Mouse (Mus musculus) lung, postnatal 0 days (tissue): ENCODE measurements at regions not wholly inside any gene's neighbourhood (a gene's known extent, or its start where the extent isn't known, plus 50 kb on each side); places are given as distances from the start of the nearest gene placed in this dataset.

Source experiments
- ATAC-seq: fragments of 200-750 bp; cut with Nextera tagmentation; 2 replicates; pipeline ENCODE4 v1.8.0; 2017; ENCODE audit warnings: moderate library complexity
- DNase-seq: peaks from one replicate; pipeline ENCODE4 v3.0.0-alpha.2; 2016; ENCODE audit warnings: low spot score
- H3K27ac ChIP-seq: fragments of 300-500 bp; sonication (generic); 2 replicates; pipeline ENCODE4 v1.5.1; 2014; ENCODE audit warnings: antibody characterized with exemption, mild to moderate bottlenecking, low read length, mixed read lengths
- H3K27me3 ChIP-seq: fragments of 300-500 bp; sonication (generic); replicated peaks from 2 replicates; pipeline ENCODE4 v1.6.1; 2014; ENCODE audit warnings: low read length, mixed read lengths; ENCODE audit not compliant: insufficient read depth
- H3K36me3 ChIP-seq: fragments of 300-500 bp; sonication (generic); 2 replicates; pipeline ENCODE4 v1.6.1; 2014; ENCODE audit warnings: low read length, mixed read lengths; ENCODE audit not compliant: insufficient read depth
- H3K4me1 ChIP-seq: fragments of 300-500 bp; sonication (generic); 2 replicates; pipeline ENCODE4 v1.6.1; 2014; ENCODE audit warnings: antibody characterized with exemption, low read depth, low read length, mixed read lengths; ENCODE audit not compliant: insufficient read depth
- H3K4me2 ChIP-seq: fragments of 300-500 bp; sonication (generic); replicated peaks from 2 replicates; pipeline ENCODE4 v1.6.1; 2014; ENCODE audit warnings: low read depth, mild to moderate bottlenecking, low read length, moderate library complexity, mixed read lengths
- H3K4me3 ChIP-seq: fragments of 300-500 bp; sonication (generic); 2 replicates; pipeline ENCODE4 v1.5.1; 2014; ENCODE audit warnings: low read depth, low read length
- H3K9ac ChIP-seq: fragments of 300-500 bp; sonication (generic); replicated peaks from 2 replicates; pipeline ENCODE4 v1.6.1; 2014; ENCODE audit warnings: low read depth, mild to moderate bottlenecking
- H3K9me3 ChIP-seq: fragments of 300-500 bp; sonication (generic); 2 replicates; pipeline ENCODE4 v1.6.1; 2016; ENCODE audit warnings: low read length, mixed read lengths
- CTCF ChIP-seq: IDR thresholded peaks from 2 replicates; pipeline ENCODE4 v1.5.1; 2016; ENCODE audit warnings: antibody characterized with exemption, mild to moderate bottlenecking
- EP300 ChIP-seq: IDR thresholded peaks from 2 replicates; pipeline ENCODE4 v1.6.1; 2016; ENCODE audit warnings: antibody characterized with exemption, mild to moderate bottlenecking, control low read depth
- WGBS: fragments of 180-500 bp; shearing (Covaris S2); extraction: QIAGEN DNeasy Blood & Tissue Kit; methylation state at CpG from one replicate; pipeline ENCODE4 v1.1.7; 2014; 5-methylcytosine and 5-hydroxymethylcytosine counted together

- DNase-seq (no peak), ATAC-seq (no peak)
- Histone ChIP-seq H3K9me3 (no peaks in the 10 kb centered on the region), H3K27ac (no peak overlapping the region), H3K27me3 (peaks cover 4% of the 10 kb centered on the region), H3K4me3 (no peak overlapping the region), H3K4me1 (no peaks in the 10 kb centered on the region), H3K9ac (no peak overlapping the region), H3K36me3 (no peaks in the 10 kb centered on the region), H3K4me2 (no peak overlapping the region)
- 64% methylated on average over 11 of the region's 11 CpGs for WGBS
- TF ChIP-seq EP300 (no peak), CTCF (no peak)
These were observed 214.0 kb downstream of the Sptssa start for GRCm38 (mm10) chr12:54442408-54442807.

GRCm38 (mm10) chr12:54440851-54441593 lies 215.4 kb downstream of the Sptssa start:
- Histone ChIP-seq H3K9me3 (no peaks in the 10 kb centered on the region), H3K27me3 (no peaks in the 10 kb centered on the region; the same call in 1 of the 2 replicates), H3K36me3 (no peaks in the 10 kb centered on the region), H3K4me1 (no peaks in the 10 kb centered on the region), H3K4me3 (no peak overlapping the region), H3K27ac (no peak overlapping the region), H3K9ac (no peak overlapping the region), H3K4me2 (no peak overlapping the region)
- no peak for DNase-seq
- 82% methylated on average over 6 of the region's 6 CpGs for WGBS
- ATAC-seq = no peak
- TF ChIP-seq CTCF (no peak), EP300 (no peak)

- Histone ChIP-seq H3K27me3 (no peaks in the 10 kb centered on the region; the same call in 1 of the 2 replicates), H3K4me2 (no peak overlapping the region), H3K9ac (no peak overlapping the region), H3K4me3 (no peak overlapping the region), H3K4me1 (no peaks in the 10 kb centered on the region), H3K36me3 (no peaks in the 10 kb centered on the region), H3K9me3 (no peaks in the 10 kb centered on the region), H3K27ac (no peak overlapping the region)
- ATAC-seq (no peak), DNase-seq (no peak)
- WGBS = 86% methylated on average over 4 of the region's 4 CpGs
- no peak for TF ChIP-seq EP300
- TF ChIP-seq CTCF = no peak
These were observed 217.6 kb downstream of the Sptssa start for GRCm38 (mm10) chr12:54438793-54439192.

GRCm38 (mm10) chr12:54425236-54425635 lies 221.6 kb upstream of the Egln3 start:
- WGBS = 78% methylated on average over 6 of the region's 6 CpGs

GRCm38 (mm10) chr12:54414829-54415228 lies 211.2 kb upstream of the Egln3 start:
- Histone ChIP-seq H3K36me3 (no peaks in the 10 kb centered on the region), H3K9me3 (no peaks in the 10 kb centered on the region), H3K4me1 (no peaks in the 10 kb centered on the region), H3K9ac (no peak overlapping the region), H3K4me3 (no peak overlapping the region), H3K27me3 (no peaks in the 10 kb centered on the region), H3K4me2 (no peak overlapping the region), H3K27ac (no peak overlapping the region)
- 25% methylated on average over 1 of the region's 1 CpGs for WGBS
- ATAC-seq = no peak
- DNase-seq = no peak
- TF ChIP-seq CTCF = no peak
- TF ChIP-seq EP300 = no peak

More at GRCm38 (mm10) chr12:54425236-54425635, 221.6 kb upstream of the Egln3 start:
- H3K4me3 ChIP-seq = no peak overlapping the region
- DNase-seq (no peak), ATAC-seq (no peak)
- no peaks in the 10 kb centered on the region for H3K4me1 ChIP-seq
- peaks cover 3% of the 10 kb centered on the region; the same call in 1 of the 2 replicates for H3K9me3 ChIP-seq
- H3K4me2 ChIP-seq = no peak overlapping the region
- no peak for TF ChIP-seq EP300
- H3K36me3 ChIP-seq = no peaks in the 10 kb centered on the region
- no peaks in the 10 kb centered on the region for H3K27me3 ChIP-seq
- H3K9ac ChIP-seq = no peak overlapping the region
- H3K27ac ChIP-seq = no peak overlapping the region

GRCm38 (mm10) chr12:54414201-54414600 lies 210.5 kb upstream of the Egln3 start:
- no peaks in the 10 kb centered on the region for H3K36me3 ChIP-seq
- H3K27ac ChIP-seq = no peak overlapping the region
- TF ChIP-seq EP300 (no peak), CTCF (no peak)
- 63% methylated on average over 5 of the region's 5 CpGs for WGBS
- H3K9ac ChIP-seq = no peak overlapping the region
- H3K4me3 ChIP-seq = no peak overlapping the region
- no peak overlapping the region for H3K4me2 ChIP-seq
- H3K9me3 ChIP-seq = no peaks in the 10 kb centered on the region
- DNase-seq = no peak
- ATAC-seq = no peak
- H3K27me3 ChIP-seq = no peaks in the 10 kb centered on the region
- H3K4me1 ChIP-seq = no peaks in the 10 kb centered on the region
